Mouse (Mus musculus) hindbrain, embryonic 11.5 days (tissue): Measurements from ENCODE around the gene Gm5890. TPM values are rescaled to one million over a fixed set of nuclear protein-coding genes. Genes with fewer than 3 reads are reported as not detected.
"Not testable (repeated sequence)": the region's sequence is repeated elsewhere in the genome, so short reads cannot be mapped to it uniquely, and the experiment has no call there.

Source experiments
- ATAC-seq: fragments of 200-750 bp; cut with Nextera tagmentation; 2 replicates; pipeline ENCODE4 v1.8.0; 2017; ENCODE audit warnings: mild to moderate bottlenecking, moderate TSS enrichment, moderate library complexity; ENCODE audit not compliant: low FRiP score
- DNase-seq: peaks from one replicate; pipeline ENCODE4 v3.0.0-alpha.2; 2015; ENCODE audit warnings: low spot score
- H3K27ac ChIP-seq: fragments of 300-500 bp; sonication (generic); 2 replicates; pipeline ENCODE4 v1.5.1; 2014; ENCODE audit warnings: mild to moderate bottlenecking, low read depth, low read length
- H3K27me3 ChIP-seq: fragments of 300-500 bp; sonication (generic); 2 replicates; pipeline ENCODE4 v1.6.1; 2014; ENCODE audit warnings: mild to moderate bottlenecking, low read length, moderate library complexity, mixed read lengths; ENCODE audit not compliant: control insufficient read depth, insufficient read depth
- H3K36me3 ChIP-seq: fragments of 300-500 bp; sonication (generic); 2 replicates; pipeline ENCODE4 v1.6.1; 2014; ENCODE audit warnings: mild to moderate bottlenecking, low read length, moderate library complexity, mixed read lengths; ENCODE audit not compliant: control insufficient read depth, insufficient read depth
- H3K4me1 ChIP-seq: fragments of 300-500 bp; sonication (generic); replicated peaks from 2 replicates; pipeline ENCODE4 v1.6.1; 2014; ENCODE audit warnings: low read length, mixed read lengths; ENCODE audit not compliant: control insufficient read depth, insufficient read depth
- H3K4me2 ChIP-seq: fragments of 300-500 bp; sonication (generic); replicated peaks from 2 replicates; pipeline ENCODE4 v1.6.1; 2014; ENCODE audit warnings: mild to moderate bottlenecking, low read depth, low read length
- H3K4me3 ChIP-seq: fragments of 300-500 bp; sonication (generic); 2 replicates; pipeline ENCODE4 v1.5.1; 2014; ENCODE audit warnings: low read depth, low read length
- H3K9ac ChIP-seq: fragments of 300-500 bp; sonication (generic); 2 replicates; pipeline ENCODE4 v1.6.1; 2014; ENCODE audit warnings: low read depth, low read length
- H3K9me3 ChIP-seq: fragments of 300-500 bp; sonication (generic); 2 replicates; pipeline ENCODE4 v1.6.1; 2016; ENCODE audit warnings: low read length; ENCODE audit not compliant: control insufficient read depth
- WGBS: fragments of 180-500 bp; shearing (Covaris S2); extraction: QIAGEN DNeasy Blood & Tissue Kit; methylation state at CpG from one replicate; pipeline ENCODE4 v1.1.7; 2014; 5-methylcytosine and 5-hydroxymethylcytosine counted together
- polyA plus RNA-seq: library from polyadenylated mRNA; unstranded; fragments of >200 nt; fragmentation: Nextera tagmentation; extraction: Ambion mirVana; gene quantifications from 2 replicates; pipeline ENCODE4 v1.2.1, GENCODE M21; 2014

Gene Gm5890
- polyA plus RNA-seq, result not detected in 2 replicates

DNA sequence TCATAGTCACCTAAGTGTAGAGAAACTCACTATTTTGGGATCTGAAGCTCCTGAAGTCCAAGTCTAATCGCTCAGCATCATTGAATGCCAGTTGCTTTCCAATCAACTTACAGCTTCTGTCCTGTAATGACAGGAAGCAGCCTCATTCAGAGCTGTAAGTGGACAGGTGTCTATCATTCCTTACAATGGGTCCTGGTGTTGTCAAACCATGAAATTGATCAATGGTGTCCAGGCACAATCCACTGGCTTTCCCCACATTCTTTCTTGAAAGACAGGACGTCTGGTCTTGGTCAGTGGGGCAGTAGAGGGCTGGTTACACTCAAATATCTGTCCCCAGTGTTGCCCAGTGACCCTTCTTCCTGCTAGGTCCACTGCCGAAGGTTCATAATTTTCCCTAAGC, at the start of gene Gm5890:
TSS of gene Gm5890 (minus strand) at position 101 of the 400 bp plus-strand sequence.
- WGBS, result no CpG with 5 or more reads among the region's 3 CpGs
- not testable (repeated sequence) for DNase-seq, H3K9ac ChIP-seq, H3K27me3 ChIP-seq, H3K36me3 ChIP-seq, H3K4me2 ChIP-seq, ATAC-seq, H3K27ac ChIP-seq, H3K4me1 ChIP-seq, H3K4me3 ChIP-seq, H3K9me3 ChIP-seq

DNA sequence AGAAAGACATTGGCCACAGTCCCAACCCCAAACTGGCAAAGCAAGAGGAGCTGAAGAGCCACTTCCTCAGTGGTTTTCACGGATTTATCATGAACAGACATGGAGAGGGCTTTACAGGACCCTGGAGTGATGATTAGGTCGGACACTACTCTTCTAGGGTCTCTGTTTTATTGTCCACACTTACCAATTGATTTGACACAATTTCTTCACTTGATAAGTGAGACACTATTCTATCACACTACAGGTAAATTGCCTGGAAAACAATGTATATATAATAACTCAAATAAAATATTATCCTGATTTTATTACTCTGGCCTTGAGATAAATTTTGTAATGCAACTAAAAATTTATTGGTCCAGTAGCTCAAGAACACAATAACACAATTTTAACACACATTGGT, 28.9 kb downstream of the Gm5890 start, which contains the start of gene Gm4498:
TSS of gene Gm4498 (minus strand) at position 101 of the 400 bp plus-strand sequence.
- ATAC-seq, H3K4me2 ChIP-seq, H3K4me1 ChIP-seq, H3K27ac ChIP-seq, H3K4me3 ChIP-seq, DNase-seq, H3K36me3 ChIP-seq, H3K27me3 ChIP-seq, H3K9ac ChIP-seq, H3K9me3 ChIP-seq: not testable (repeated sequence)
- no CpG with 5 or more reads among the region's 2 CpGs for WGBS

Other genes starting within 250 kb of the Gm5890 start
- not detected in 2 replicates for gene Vmn1r91, start 163.2 kb downstream of the Gm5890 start, polyA plus RNA-seq
- not detected in 2 replicates for gene Gm16442, start 140.3 kb downstream of the Gm5890 start, polyA plus RNA-seq
- gene Vmn1r93, start 123.7 kb downstream of the Gm5890 start, polyA plus RNA-seq, result not detected in 2 replicates
- gene Vmn1r94, start 94.5 kb downstream of the Gm5890 start, polyA plus RNA-seq, result not detected in 2 replicates
- gene Vmn1r95, start 69.1 kb downstream of the Gm5890 start, polyA plus RNA-seq, result not detected in 2 replicates
- gene Gm6164, start 57.2 kb downstream of the Gm5890 start, polyA plus RNA-seq, result not detected in 2 replicates
- gene Gm4498, start 29.0 kb downstream of the Gm5890 start, polyA plus RNA-seq, result not detected in 2 replicates
- not detected in 2 replicates for gene Gm4133, start 71.2 kb upstream of the Gm5890 start, polyA plus RNA-seq
- gene Gm5728, start 112.6 kb upstream of the Gm5890 start, polyA plus RNA-seq, result not detected in 2 replicates
- gene Vmn1r100, start 155.1 kb upstream of the Gm5890 start, polyA plus RNA-seq, result not detected in 2 replicates
- gene Vmn1r101, start 179.8 kb upstream of the Gm5890 start, polyA plus RNA-seq, result not detected in 2 replicates
- not detected in 2 replicates for gene Gm10670, start 212.1 kb upstream of the Gm5890 start, polyA plus RNA-seq
- gene Vmn1r103, start 247.7 kb upstream of the Gm5890 start, polyA plus RNA-seq, result not detected in 2 replicates